Mouse (Mus musculus) hindbrain, embryonic 14.5 days (tissue): ENCODE results near the gene Unc45b. TPM values are rescaled to one million over a fixed set of nuclear protein-coding genes. Genes with fewer than 3 reads are reported as not detected.

ENCODE experiments used
- ATAC-seq: fragments of 200-750 bp; cut with Nextera tagmentation; 2 replicates; pipeline ENCODE4 v1.8.0; 2017; ENCODE audit warnings: moderate number of reproducible peaks, mild to moderate bottlenecking, moderate TSS enrichment, moderate library complexity; ENCODE audit not compliant: low FRiP score
- DNase-seq: peaks from one replicate; pipeline ENCODE4 v3.0.0-alpha.2; 2015; ENCODE audit warnings: low spot score
- H3K27ac ChIP-seq: fragments of 300-500 bp; sonication (generic); 2 replicates; pipeline ENCODE4 v1.5.1; 2014; ENCODE audit warnings: mild to moderate bottlenecking, moderate library complexity
- H3K27me3 ChIP-seq: fragments of 300-500 bp; sonication (generic); 2 replicates; pipeline ENCODE4 v1.6.1; 2014; ENCODE audit warnings: mild to moderate bottlenecking, low read length, mixed read lengths; ENCODE audit not compliant: control insufficient read depth, insufficient read depth
- H3K36me3 ChIP-seq: fragments of 300-500 bp; sonication (generic); replicated peaks from 2 replicates; pipeline ENCODE4 v1.6.1; 2014; ENCODE audit not compliant: control insufficient read depth, insufficient read depth
- H3K4me1 ChIP-seq: fragments of 300-500 bp; sonication (generic); replicated peaks from 2 replicates; pipeline ENCODE4 v1.6.1; 2014; ENCODE audit warnings: antibody characterized with exemption, low read length, mixed read lengths; ENCODE audit not compliant: control insufficient read depth, insufficient read depth
- H3K4me2 ChIP-seq: fragments of 300-500 bp; sonication (generic); replicated peaks from 2 replicates; pipeline ENCODE4 v1.6.1; 2014; ENCODE audit warnings: mild to moderate bottlenecking, moderate library complexity
- H3K4me3 ChIP-seq: fragments of 300-500 bp; sonication (generic); replicated peaks from 2 replicates; pipeline ENCODE4 v1.5.1; 2014; ENCODE audit warnings: mild to moderate bottlenecking, low read length
- H3K9ac ChIP-seq: fragments of 300-500 bp; sonication (generic); 2 replicates; pipeline ENCODE4 v1.6.1; 2014
- H3K9me3 ChIP-seq: fragments of 300-500 bp; sonication (generic); 2 replicates; pipeline ENCODE4 v1.6.1; 2016; ENCODE audit warnings: low read length; ENCODE audit not compliant: control insufficient read depth
- WGBS: fragments of 180-500 bp; shearing (Covaris S2); extraction: QIAGEN DNeasy Blood & Tissue Kit; methylation state at CpG from one replicate; pipeline ENCODE4 v1.1.7; 2014; 5-methylcytosine and 5-hydroxymethylcytosine counted together
- polyA plus RNA-seq: library from polyadenylated mRNA; unstranded; fragments of >200 nt; fragmentation: Nextera tagmentation; extraction: Ambion mirVana; gene quantifications from 2 replicates; pipeline ENCODE4 v1.2.1, GENCODE M21; 2014

The Unc45b gene
- polyA plus RNA-seq: 1.1 and 2.0 TPM in 2 replicates

- Histone ChIP-seq H3K4me2 (no peak within 1 kb of the TSS), H3K27me3 (no peaks in the 10 kb centered on the region)
- no peak for ATAC-seq
These were observed at the start of gene Unc45b for GRCm38 (mm10) chr11:82910250-82910649. Gene Unc45b, plus strand, starts transcription at chr11:82910550.

GRCm38 (mm10) chr11:82860759-82861158, 49.6 kb upstream of the Unc45b start:
- WGBS: 79% methylated on average over 6 of the region's 6 CpGs
- no peaks in the 10 kb centered on the region for H3K36me3 ChIP-seq
- no peak overlapping the region for H3K27ac ChIP-seq

More at GRCm38 (mm10) chr11:82910250-82910649, at the start of gene Unc45b:
- Histone ChIP-seq H3K27ac (no peak within 1 kb of the TSS), H3K4me3 (no peak within 1 kb of the TSS), H3K4me1 (peaks cover 7% of the 10 kb centered on the region), H3K9ac (no peak within 1 kb of the TSS), H3K9me3 (no peaks in the 10 kb centered on the region), H3K36me3 (peaks cover 9% of the 10 kb centered on the region)
- DNase-seq: no peak
- WGBS: 87% methylated on average over 4 of the region's 4 CpGs

GRCm38 (mm10) chr11:82861558-82861957, 48.8 kb upstream of the Unc45b start:
- DNase-seq (no peak), ATAC-seq (no peak)
- Histone ChIP-seq H3K9ac (no peak overlapping the region), H3K4me3 (no peak overlapping the region), H3K4me2 (no peak overlapping the region), H3K9me3 (no peaks in the 10 kb centered on the region), H3K36me3 (no peaks in the 10 kb centered on the region), H3K4me1 (peaks cover 7% of the 10 kb centered on the region), H3K27ac (no peak overlapping the region), H3K27me3 (no peaks in the 10 kb centered on the region)
- 73% methylated on average over 8 of the region's 8 CpGs for WGBS

More at GRCm38 (mm10) chr11:82860759-82861158, 49.6 kb upstream of the Unc45b start:
- Histone ChIP-seq H3K4me3 (no peak overlapping the region), H3K4me1 (peaks cover 7% of the 10 kb centered on the region), H3K9ac (no peak overlapping the region), H3K27me3 (no peaks in the 10 kb centered on the region), H3K4me2 (no peak overlapping the region), H3K9me3 (no peaks in the 10 kb centered on the region)
- ATAC-seq (no peak), DNase-seq (no peak)

GRCm38 (mm10) chr11:82862638-82863037, 47.7 kb upstream of the Unc45b start:
- Histone ChIP-seq H3K9ac (no peak overlapping the region), H3K4me1 (peaks cover 7% of the 10 kb centered on the region), H3K4me2 (no peak overlapping the region), H3K9me3 (no peaks in the 10 kb centered on the region), H3K27ac (no peak overlapping the region), H3K27me3 (no peaks in the 10 kb centered on the region), H3K36me3 (no peaks in the 10 kb centered on the region), H3K4me3 (no peak overlapping the region)
- DNase-seq: no peak
- no peak for ATAC-seq
- 72% methylated on average over 9 of the region's 9 CpGs for WGBS

GRCm38 (mm10) chr11:82863059-82863458, 47.3 kb upstream of the Unc45b start:
- H3K4me3 ChIP-seq: no peak overlapping the region
- no peaks in the 10 kb centered on the region for H3K27me3 ChIP-seq
- H3K27ac ChIP-seq: no peak overlapping the region
- 36% methylated on average over 2 of the region's 2 CpGs for WGBS
- H3K9me3 ChIP-seq: no peaks in the 10 kb centered on the region
- ATAC-seq: no peak
- no peak overlapping the region for H3K9ac ChIP-seq
- H3K36me3 ChIP-seq: no peaks in the 10 kb centered on the region
- DNase-seq: no peak
- H3K4me2 ChIP-seq: no peak overlapping the region
- H3K4me1 ChIP-seq: peaks cover 7% of the 10 kb centered on the region

- H3K4me1 ChIP-seq: peaks cover 7% of the 10 kb centered on the region
- ATAC-seq (no peak), DNase-seq (no peak)
- H3K27me3 ChIP-seq: no peaks in the 10 kb centered on the region
- H3K36me3 ChIP-seq: no peaks in the 10 kb centered on the region
- no peak overlapping the region for H3K4me2 ChIP-seq
- H3K4me3 ChIP-seq: no peak overlapping the region
- H3K9ac ChIP-seq: no peak overlapping the region
- 33% methylated on average over 4 of the region's 4 CpGs for WGBS
- H3K27ac ChIP-seq: peak overlapping the region; percentile 32; the same call in 1 of the 2 replicates
- H3K9me3 ChIP-seq: no peaks in the 10 kb centered on the region
These were observed 46.8 kb upstream of the Unc45b start for GRCm38 (mm10) chr11:82863488-82863931.

- no peak for ATAC-seq
These were observed 44.4 kb upstream of the Unc45b start for GRCm38 (mm10) chr11:82865957-82866356.

GRCm38 (mm10) chr11:82866850-82867564, 43.3 kb upstream of the Unc45b start:
- no peak overlapping the region for H3K9ac ChIP-seq
- 25% methylated on average over 7 of the region's 7 CpGs for WGBS
- peaks cover 7% of the 10 kb centered on the region for H3K4me1 ChIP-seq
- no peak overlapping the region for H3K4me2 ChIP-seq
- H3K9me3 ChIP-seq: no peaks in the 10 kb centered on the region
- H3K27ac ChIP-seq: no peak overlapping the region
- H3K36me3 ChIP-seq: no peaks in the 10 kb centered on the region
- DNase-seq: no peak
- no peak overlapping the region for H3K4me3 ChIP-seq
- no peak for ATAC-seq
- H3K27me3 ChIP-seq: no peaks in the 10 kb centered on the region

More at GRCm38 (mm10) chr11:82865957-82866356, 44.4 kb upstream of the Unc45b start:
- Histone ChIP-seq H3K4me3 (no peak overlapping the region), H3K27ac (no peak overlapping the region), H3K36me3 (no peaks in the 10 kb centered on the region), H3K27me3 (no peaks in the 10 kb centered on the region), H3K9ac (no peak overlapping the region), H3K4me1 (peaks cover 7% of the 10 kb centered on the region), H3K9me3 (no peaks in the 10 kb centered on the region), H3K4me2 (no peak overlapping the region)
- WGBS: 81% methylated on average over 10 of the region's 10 CpGs
- no peak for DNase-seq

- peaks cover 7% of the 10 kb centered on the region for H3K4me1 ChIP-seq
- H3K9me3 ChIP-seq: no peaks in the 10 kb centered on the region
- 84% methylated on average over 5 of the region's 5 CpGs for WGBS
- no peak overlapping the region for H3K9ac ChIP-seq
- H3K4me2 ChIP-seq: no peak overlapping the region
- H3K27ac ChIP-seq: no peak overlapping the region
- ATAC-seq (no peak), DNase-seq (no peak)
- H3K4me3 ChIP-seq: no peak overlapping the region
- no peaks in the 10 kb centered on the region for H3K36me3 ChIP-seq
- no peaks in the 10 kb centered on the region for H3K27me3 ChIP-seq
These were observed 42.4 kb upstream of the Unc45b start for GRCm38 (mm10) chr11:82867956-82868355.
